8 mouse cellular contexts compared by ENCODE assay signal in genomic region chr19:6942764-6943163, GRCm38 (mm10). TPM values are rescaled to one million over a fixed set of nuclear protein-coding genes. Genes with fewer than 3 reads are reported as not detected.
A peak's percentile ranks its signal among the peaks of the same experiment; 100 is the strongest.
DNase-seq lines count a peak whose midpoint lies in the region; ATAC-seq and TF ChIP-seq lines count a peak whose summit lies in the region.

No protein-coding gene starts in this region.

- H3K4me3 ChIP-seq in kidney, adult 2 months (ENCODE audit: insufficient read depth, low read depth, low read length) = peak overlapping the region; percentile 57
- H3K4me3 ChIP-seq in bone marrow, adult 2 months (replicated peaks; ENCODE audit: control insufficient read depth, low read depth, low read length) = peak overlapping the region; percentile 100
- H3K4me3 ChIP-seq in hindbrain, embryonic 10.5 days = peak overlapping the region; percentile 91
- peak overlapping the region; percentile 79 for H3K4me3 ChIP-seq in midbrain, embryonic 11.5 days (ENCODE audit: low read depth, low read length)

- no peak for DNase-seq in kidney, adult 2 months
- DNase-seq in kidney, postnatal 14 days = no peak
- no peak for DNase-seq in hindbrain, embryonic 10.5 days (ENCODE audit: low spot score)
- DNase-seq in midbrain, embryonic 11.5 days (ENCODE audit: low spot score, missing footprints) = no peak
- DNase-seq in adrenal gland, adult (ENCODE audit: inconsistent age in 2 of 2, low spot score in 1 of 2) = no peak
- DNase-seq in left cerebral cortex, postnatal 14 days (ENCODE audit: low spot score in 2 of 2) = no peak

- H3K9ac ChIP-seq in midbrain, embryonic 11.5 days (ENCODE audit: low read length) = peak overlapping the region; percentile 92

- 25% methylated on average over 5 of the region's 5 CpGs for whole genome bisulfite sequencing in kidney, adult 2 months
- 28% methylated on average over 5 of the region's 5 CpGs for WGBS in bone marrow, adult 2 months
- 29% methylated on average over 5 of the region's 5 CpGs for whole genome bisulfite sequencing in hindbrain, embryonic 10.5 days
- 30% methylated on average over 5 of the region's 5 CpGs for WGBS in midbrain, embryonic 11.5 days

- H3K4me1 ChIP-seq in kidney, adult 2 months (ENCODE audit: control insufficient read depth, insufficient read depth, low read length) = peaks cover 17% of the 10 kb centered on the region; the same call in 1 of the 2 replicates
- peaks cover 1% of the 10 kb centered on the region; the same call in 1 of the 2 replicates for H3K4me1 ChIP-seq in bone marrow, adult 2 months (ENCODE audit: control insufficient read depth, insufficient read depth, low read length)
- H3K4me1 ChIP-seq in hindbrain, embryonic 10.5 days (replicated peaks) = peaks cover 35% of the 10 kb centered on the region
- peaks cover 14% of the 10 kb centered on the region for H3K4me1 ChIP-seq in midbrain, embryonic 11.5 days (ENCODE audit: control insufficient read depth, insufficient read depth, low read length)

- peak overlapping the region; percentile 98 for H3K4me2 ChIP-seq in midbrain, embryonic 11.5 days

- TF ChIP-seq CTCF in kidney, adult 2 months (conservative IDR thresholded peaks at IDR 0.05; ENCODE audit: insufficient read depth, insufficient read length, low read depth, low read length) = no peak
- no peak for TF ChIP-seq CTCF in bone marrow, adult 2 months (IDR thresholded peaks at IDR 0.05; ENCODE audit: control insufficient read depth, insufficient read depth, low read length)

- peak overlapping the region; percentile 46 for H3K27ac ChIP-seq in kidney, adult 2 months (ENCODE audit: insufficient read depth, low read depth, low read length)
- H3K27ac ChIP-seq in bone marrow, adult 2 months (ENCODE audit: control insufficient read depth, insufficient read depth, low read depth, low read length, poor library complexity) = no peak overlapping the region; the same call in 1 of the 2 replicates
- peak overlapping the region; percentile 97 for H3K27ac ChIP-seq in hindbrain, embryonic 10.5 days
- peak overlapping the region; percentile 92 for H3K27ac ChIP-seq in midbrain, embryonic 11.5 days (ENCODE audit: low read depth, low read length)

- H3K9me3 ChIP-seq in hindbrain, embryonic 10.5 days = no peaks in the 10 kb centered on the region
- no peaks in the 10 kb centered on the region for H3K9me3 ChIP-seq in midbrain, embryonic 11.5 days (ENCODE audit: control insufficient read depth, low read length)

- intact Hi-C loops in left cerebral cortex, postnatal 14 days (cut with DNase I) = loop anchor here (5.0 kb wide), 1 partner anchor 35 kb away; the partner anchor contains the start of gene Plcb3

- ATAC-seq in midbrain, embryonic 11.5 days (ENCODE audit: low FRiP score) = peak; percentile 14; the same call in 1 of the 2 replicates
- ATAC-seq in megakaryocyte progenitor cell, adult 5-6 weeks (replicated peaks; ENCODE audit: poor library complexity) = no peak

- H3K36me3 ChIP-seq in kidney, adult 2 months (ENCODE audit: control insufficient read depth, insufficient read depth, low read length) = no peaks in the 10 kb centered on the region
- H3K36me3 ChIP-seq in hindbrain, embryonic 10.5 days = peaks cover 18% of the 10 kb centered on the region
- H3K36me3 ChIP-seq in midbrain, embryonic 11.5 days (ENCODE audit: control insufficient read depth, insufficient read depth, low read length) = no peaks in the 10 kb centered on the region

- no peak for TF ChIP-seq POLR2A in kidney, adult 2 months (IDR thresholded peaks at IDR 0.05; ENCODE audit: low read depth, low read length)
- TF ChIP-seq POLR2A in bone marrow, adult 2 months (IDR thresholded peaks at IDR 0.05; ENCODE audit: borderline replicate concordance, control insufficient read depth, low read depth, low read length) = no peak

- H3K27me3 ChIP-seq in kidney, adult 2 months (replicated peaks; ENCODE audit: control insufficient read depth, insufficient read depth, low read length) = no peaks in the 10 kb centered on the region
- peaks cover 14% of the 10 kb centered on the region for H3K27me3 ChIP-seq in hindbrain, embryonic 10.5 days (ENCODE audit: insufficient read depth, poor library complexity, severe bottlenecking)
- H3K27me3 ChIP-seq in midbrain, embryonic 11.5 days (ENCODE audit: control insufficient read depth, insufficient read depth, low read length) = no peaks in the 10 kb centered on the region

RNA-seq across cellular contexts. Expression of gene Gpr137, which starts 0.5 kb away (rescaled TPM):
- polyA plus RNA-seq in kidney, adult 2 months (2012; rRNA removed) = 78.4 and 91.7 TPM in 2 replicates
- polyA plus RNA-seq in bone marrow, adult 2 months (2011; ENCODE audit: insufficient read depth, insufficient read length, low replicate concordance, missing spikeins) = 18.7 and 31.9 TPM in 2 replicates
- polyA plus RNA-seq in hindbrain, embryonic 10.5 days (2016; fragmentation: Nextera tagmentation; extraction: Ambion mirVana) = 31.2 and 40.9 TPM in 2 replicates
- 28.0 and 32.0 TPM in 2 replicates for polyA plus RNA-seq in midbrain, embryonic 11.5 days (2014; fragmentation: Nextera tagmentation; extraction: Ambion mirVana)
- 10 to 100 TPM; 91.5 to 92.3 TPM for total RNA-seq in left cerebral cortex, postnatal 14 days (2021)
- total RNA-seq in megakaryocyte progenitor cell, adult 5-6 weeks (2015) = 9.4 and 13.1 TPM in 2 replicates
- 14.0 and 20.3 TPM in 2 replicates for total RNA-seq in megakaryocyte progenitor cell, adult 5-6 weeks (2017)

RNA-seq across cellular contexts. Expression of gene Bad, which starts 1.1 kb away (rescaled TPM):
- 75.4 and 83.1 TPM in 2 replicates for polyA plus RNA-seq in kidney, adult 2 months (2012; rRNA removed)
- polyA plus RNA-seq in bone marrow, adult 2 months (2011; ENCODE audit: insufficient read depth, insufficient read length, low replicate concordance, missing spikeins) = 15.4 and 20.4 TPM in 2 replicates
- 63.1 and 75.5 TPM in 2 replicates for polyA plus RNA-seq in hindbrain, embryonic 10.5 days (2016; fragmentation: Nextera tagmentation; extraction: Ambion mirVana)
- polyA plus RNA-seq in midbrain, embryonic 11.5 days (2014; fragmentation: Nextera tagmentation; extraction: Ambion mirVana) = 53.7 and 55.9 TPM in 2 replicates
- total RNA-seq in left cerebral cortex, postnatal 14 days (2021) = 10 to 100 TPM; 35.2 to 36.0 TPM
- 13.4 and 14.1 TPM in 2 replicates for total RNA-seq in megakaryocyte progenitor cell, adult 5-6 weeks (2015)
- 43.1 and 56.3 TPM in 2 replicates for total RNA-seq in megakaryocyte progenitor cell, adult 5-6 weeks (2017)

RNA-seq across cellular contexts. Expression of gene Kcnk4, which starts 8.4 kb away (rescaled TPM):
- polyA plus RNA-seq in kidney, adult 2 months (2012; rRNA removed) = 0.07 and 0.08 TPM in 2 replicates
- polyA plus RNA-seq in bone marrow, adult 2 months (2011; ENCODE audit: insufficient read depth, insufficient read length, low replicate concordance, missing spikeins) = not detected in 2 replicates
- polyA plus RNA-seq in hindbrain, embryonic 10.5 days (2016; fragmentation: Nextera tagmentation; extraction: Ambion mirVana) = not detected in 2 replicates
- not detected in 2 replicates for polyA plus RNA-seq in midbrain, embryonic 11.5 days (2014; fragmentation: Nextera tagmentation; extraction: Ambion mirVana)
- total RNA-seq in left cerebral cortex, postnatal 14 days (2021) = 10 to 100 TPM; 44.9 to 50.4 TPM
- not detected in 2 replicates for total RNA-seq in megakaryocyte progenitor cell, adult 5-6 weeks (2015)
- total RNA-seq in megakaryocyte progenitor cell, adult 5-6 weeks (2017) = not detected in 2 replicates

RNA-seq across cellular contexts. Expression of gene Catsperz, which starts 17.6 kb away (rescaled TPM):
- polyA plus RNA-seq in kidney, adult 2 months (2012; rRNA removed) = 0.44 and 0.99 TPM in 2 replicates
- polyA plus RNA-seq in bone marrow, adult 2 months (2011; ENCODE audit: insufficient read depth, insufficient read length, low replicate concordance, missing spikeins) = 2.6 TPM in 1 of 2 replicates, not detected in the other
- polyA plus RNA-seq in hindbrain, embryonic 10.5 days (2016; fragmentation: Nextera tagmentation; extraction: Ambion mirVana) = 0.46 TPM in 1 of 2 replicates, not detected in the other
- polyA plus RNA-seq in midbrain, embryonic 11.5 days (2014; fragmentation: Nextera tagmentation; extraction: Ambion mirVana) = not detected in 2 replicates
- total RNA-seq in left cerebral cortex, postnatal 14 days (2021) = 10 to 100 TPM; 23.0 to 28.8 TPM
- total RNA-seq in megakaryocyte progenitor cell, adult 5-6 weeks (2015) = 1.3 and 2.1 TPM in 2 replicates
- 0.67 and 0.98 TPM in 2 replicates for total RNA-seq in megakaryocyte progenitor cell, adult 5-6 weeks (2017)

RNA-seq across cellular contexts. Expression of gene Esrra, which starts 21.2 kb away (rescaled TPM):
- 134 and 155 TPM in 2 replicates for polyA plus RNA-seq in kidney, adult 2 months (2012; rRNA removed)
- polyA plus RNA-seq in bone marrow, adult 2 months (2011; ENCODE audit: insufficient read depth, insufficient read length, low replicate concordance, missing spikeins) = 25.1 and 27.2 TPM in 2 replicates
- polyA plus RNA-seq in hindbrain, embryonic 10.5 days (2016; fragmentation: Nextera tagmentation; extraction: Ambion mirVana) = 8.4 and 12.0 TPM in 2 replicates
- 3.4 and 3.7 TPM in 2 replicates for polyA plus RNA-seq in midbrain, embryonic 11.5 days (2014; fragmentation: Nextera tagmentation; extraction: Ambion mirVana)
- 10 to 100 TPM; 56.0 to 60.9 TPM for total RNA-seq in left cerebral cortex, postnatal 14 days (2021)
- 8.5 and 10.2 TPM in 2 replicates for total RNA-seq in megakaryocyte progenitor cell, adult 5-6 weeks (2015)
- 23.9 and 27.5 TPM in 2 replicates for total RNA-seq in megakaryocyte progenitor cell, adult 5-6 weeks (2017)
